Mouse (Mus musculus): ENCODE results near the gene Ints2.

Ints2 gene

GRCm38 (mm10) chr11:86170743-86171142 is 86.6 kb downstream of the Ints2 start:
- no peak for DNase-seq

Data from layer of hippocampus, adult 9-11 months (tissue).